Mouse (Mus musculus) forebrain, embryonic 15.5 days (tissue): ENCODE measurements around the gene Setd1b. TPM values are rescaled to one million over a fixed set of nuclear protein-coding genes. Genes with fewer than 3 reads are reported as not detected.

Source experiments
- ATAC-seq: fragments of 200-750 bp; cut with Nextera tagmentation; replicated peaks from 2 replicates; pipeline ENCODE4 v1.8.0; 2017; ENCODE audit warnings: mild to moderate bottlenecking, moderate TSS enrichment, moderate library complexity
- H3K27ac ChIP-seq: fragments of 300-500 bp; sonication (generic); replicated peaks from 2 replicates; pipeline ENCODE4 v1.5.1; 2015; ENCODE audit warnings: mild to moderate bottlenecking, inconsistent platforms
- H3K27me3 ChIP-seq: fragments of 300-500 bp; sonication (generic); 2 replicates; pipeline ENCODE4 v1.6.1; 2015; ENCODE audit warnings: inconsistent platforms
- H3K36me3 ChIP-seq: fragments of 300-500 bp; sonication (generic); 2 replicates; pipeline ENCODE4 v1.6.1; 2015; ENCODE audit warnings: mild to moderate bottlenecking, inconsistent platforms
- H3K4me1 ChIP-seq: fragments of 300-500 bp; sonication (generic); 2 replicates; pipeline ENCODE4 v1.6.1; 2015; ENCODE audit warnings: inconsistent platforms
- H3K4me2 ChIP-seq: fragments of 300-500 bp; sonication (generic); replicated peaks from 2 replicates; pipeline ENCODE4 v1.6.1; 2015; ENCODE audit warnings: mild to moderate bottlenecking, inconsistent platforms
- H3K4me3 ChIP-seq: fragments of 300-500 bp; sonication (generic); 2 replicates; pipeline ENCODE4 v1.5.1; 2015; ENCODE audit warnings: mild to moderate bottlenecking, inconsistent platforms
- H3K9ac ChIP-seq: fragments of 300-500 bp; sonication (generic); replicated peaks from 2 replicates; pipeline ENCODE4 v1.6.1; 2015; ENCODE audit warnings: mild to moderate bottlenecking, inconsistent platforms
- H3K9me3 ChIP-seq: fragments of 300-500 bp; sonication (generic); 2 replicates; pipeline ENCODE4 v1.6.1; 2016; ENCODE audit warnings: inconsistent platforms
- WGBS: fragments of 180-500 bp; shearing (Covaris S2); methylation state at CpG from one replicate; pipeline ENCODE4 v1.1.7; 2015; ENCODE audit warnings: mixed read lengths; 5-methylcytosine and 5-hydroxymethylcytosine counted together
- polyA plus RNA-seq: library from polyadenylated mRNA; unstranded; fragments of >200 nt; fragmentation: Nextera tagmentation; extraction: Ambion mirVana; gene quantifications from 2 replicates; pipeline ENCODE4 v1.2.1, GENCODE M21; 2015

Setd1b gene
- polyA plus RNA-seq, 1 experiment from 2014 or later: 13.7 TPM

- no peak overlapping the region for H3K9ac ChIP-seq
- WGBS: 77% methylated on average over 6 of the region's 6 CpGs
- no peak for ATAC-seq
Observed at GRCm38 (mm10) chr5:123181536-123181935, 39.5 kb downstream of the Setd1b start.

GRCm38 (mm10) chr5:123182651-123183050, 40.7 kb downstream of the Setd1b start, which contains the start of gene Hpd:
Hpd (minus strand) TSS chr5:123182727.
- no peak for ATAC-seq
- H3K27me3 ChIP-seq: no peaks in the 10 kb centered on the region
- no peak within 1 kb of the TSS for H3K27ac ChIP-seq
- no peak within 1 kb of the TSS for H3K4me3 ChIP-seq
- no peak within 1 kb of the TSS for H3K9ac ChIP-seq
- H3K9me3 ChIP-seq: no peaks in the 10 kb centered on the region
- H3K36me3 ChIP-seq: no peaks in the 10 kb centered on the region
- 82% methylated on average over 10 of the region's 10 CpGs for WGBS
- no peak within 1 kb of the TSS for H3K4me2 ChIP-seq
- no peaks in the 10 kb centered on the region for H3K4me1 ChIP-seq

More at GRCm38 (mm10) chr5:123181536-123181935, 39.5 kb downstream of the Setd1b start:
- Histone ChIP-seq H3K4me3 (no peak overlapping the region), H3K4me1 (no peaks in the 10 kb centered on the region), H3K4me2 (no peak overlapping the region), H3K9me3 (no peaks in the 10 kb centered on the region), H3K27ac (no peak overlapping the region), H3K27me3 (no peaks in the 10 kb centered on the region), H3K36me3 (no peaks in the 10 kb centered on the region)

GRCm38 (mm10) chr5:123185966-123186365, 44.0 kb downstream of the Setd1b start:
- ATAC-seq: no peak
- Histone ChIP-seq H3K9ac (no peak overlapping the region), H3K36me3 (no peaks in the 10 kb centered on the region), H3K4me1 (no peaks in the 10 kb centered on the region), H3K4me3 (no peak overlapping the region), H3K27ac (no peak overlapping the region), H3K27me3 (no peaks in the 10 kb centered on the region), H3K4me2 (no peak overlapping the region), H3K9me3 (no peaks in the 10 kb centered on the region)
- 51% methylated on average over 6 of the region's 6 CpGs for WGBS

GRCm38 (mm10) chr5:123187306-123187705, 45.3 kb downstream of the Setd1b start:
- Histone ChIP-seq H3K4me2 (no peak overlapping the region), H3K9me3 (no peaks in the 10 kb centered on the region), H3K4me3 (no peak overlapping the region), H3K4me1 (no peaks in the 10 kb centered on the region), H3K36me3 (no peaks in the 10 kb centered on the region), H3K9ac (no peak overlapping the region), H3K27ac (no peak overlapping the region), H3K27me3 (no peaks in the 10 kb centered on the region)
- no peak for ATAC-seq
- 94% methylated on average over 3 of the region's 3 CpGs for whole genome bisulfite sequencing

GRCm38 (mm10) chr5:123190912-123191311, 48.9 kb downstream of the Setd1b start:
- H3K4me1 ChIP-seq: no peaks in the 10 kb centered on the region
- H3K9ac ChIP-seq: no peak overlapping the region
- H3K27ac ChIP-seq: no peak overlapping the region
- WGBS: 78% methylated on average over 3 of the region's 3 CpGs
- ATAC-seq: no peak
- no peaks in the 10 kb centered on the region for H3K27me3 ChIP-seq
- no peak overlapping the region for H3K4me3 ChIP-seq
- no peaks in the 10 kb centered on the region for H3K9me3 ChIP-seq
- no peaks in the 10 kb centered on the region for H3K36me3 ChIP-seq
- H3K4me2 ChIP-seq: no peak overlapping the region

- H3K9ac ChIP-seq: no peak overlapping the region
- no peak overlapping the region for H3K4me3 ChIP-seq
- 76% methylated on average over 6 of the region's 6 CpGs for WGBS
- H3K27ac ChIP-seq: no peak overlapping the region
- H3K4me1 ChIP-seq: no peaks in the 10 kb centered on the region
- no peak overlapping the region for H3K4me2 ChIP-seq
- no peaks in the 10 kb centered on the region for H3K9me3 ChIP-seq
- no peak for ATAC-seq
- H3K27me3 ChIP-seq: no peaks in the 10 kb centered on the region
- no peaks in the 10 kb centered on the region for H3K36me3 ChIP-seq
Observed at GRCm38 (mm10) chr5:123191427-123191826, 49.4 kb downstream of the Setd1b start.

- no peak overlapping the region for H3K4me3 ChIP-seq
- no peaks in the 10 kb centered on the region for H3K4me1 ChIP-seq
- H3K36me3 ChIP-seq: no peaks in the 10 kb centered on the region
- no peak overlapping the region for H3K4me2 ChIP-seq
- no peak for ATAC-seq
- H3K9me3 ChIP-seq: no peaks in the 10 kb centered on the region
- no peak overlapping the region for H3K9ac ChIP-seq
- WGBS: 59% methylated on average over 9 of the region's 9 CpGs
- no peak overlapping the region for H3K27ac ChIP-seq
- no peaks in the 10 kb centered on the region for H3K27me3 ChIP-seq
Observed at GRCm38 (mm10) chr5:123192606-123193150, 50.7 kb downstream of the Setd1b start.

- H3K9me3 ChIP-seq: no peaks in the 10 kb centered on the region
- WGBS: 82% methylated on average over 5 of the region's 5 CpGs
- H3K27ac ChIP-seq: no peak overlapping the region
- H3K4me1 ChIP-seq: no peaks in the 10 kb centered on the region
- no peak overlapping the region for H3K9ac ChIP-seq
- no peak overlapping the region for H3K4me3 ChIP-seq
- H3K4me2 ChIP-seq: no peak overlapping the region
- no peaks in the 10 kb centered on the region for H3K27me3 ChIP-seq
- ATAC-seq: no peak
- H3K36me3 ChIP-seq: no peaks in the 10 kb centered on the region
Observed at GRCm38 (mm10) chr5:123193436-123193835, 51.4 kb downstream of the Setd1b start.

- Histone ChIP-seq H3K4me2 (no peak overlapping the region), H3K9ac (no peak overlapping the region), H3K27me3 (no peaks in the 10 kb centered on the region), H3K9me3 (no peaks in the 10 kb centered on the region), H3K27ac (no peak overlapping the region), H3K36me3 (no peaks in the 10 kb centered on the region), H3K4me1 (no peaks in the 10 kb centered on the region), H3K4me3 (no peak overlapping the region)
- 89% methylated on average over 6 of the region's 6 CpGs for WGBS
- ATAC-seq: no peak
Observed at GRCm38 (mm10) chr5:123194856-123195255, 52.9 kb downstream of the Setd1b start.

- Histone ChIP-seq H3K9ac (no peak overlapping the region), H3K9me3 (no peaks in the 10 kb centered on the region), H3K27ac (no peak overlapping the region), H3K4me2 (no peak overlapping the region), H3K27me3 (no peaks in the 10 kb centered on the region), H3K36me3 (no peaks in the 10 kb centered on the region), H3K4me3 (no peak overlapping the region), H3K4me1 (no peaks in the 10 kb centered on the region)
- no peak for ATAC-seq
- WGBS: 92% methylated on average over 16 of the region's 16 CpGs
Observed at GRCm38 (mm10) chr5:123195500-123196000, 53.6 kb downstream of the Setd1b start.

GRCm38 (mm10) chr5:123196746-123197145, 54.8 kb downstream of the Setd1b start:
- Histone ChIP-seq H3K9me3 (no peaks in the 10 kb centered on the region), H3K36me3 (no peaks in the 10 kb centered on the region), H3K4me1 (no peaks in the 10 kb centered on the region), H3K27me3 (no peaks in the 10 kb centered on the region), H3K9ac (no peak overlapping the region), H3K4me3 (no peak overlapping the region), H3K27ac (no peak overlapping the region), H3K4me2 (no peak overlapping the region)
- WGBS: 79% methylated on average over 4 of the region's 4 CpGs
- ATAC-seq: no peak

- H3K4me2 ChIP-seq: no peak overlapping the region
- no peaks in the 10 kb centered on the region for H3K27me3 ChIP-seq
- ATAC-seq: no peak
- no peak overlapping the region for H3K9ac ChIP-seq
- WGBS: 90% methylated on average over 4 of the region's 4 CpGs
- no peak overlapping the region for H3K4me3 ChIP-seq
- no peaks in the 10 kb centered on the region for H3K4me1 ChIP-seq
- no peaks in the 10 kb centered on the region for H3K36me3 ChIP-seq
- no peaks in the 10 kb centered on the region for H3K9me3 ChIP-seq
- H3K27ac ChIP-seq: no peak overlapping the region
Observed at GRCm38 (mm10) chr5:123198523-123198922, 56.5 kb downstream of the Setd1b start.
